Mouse (Mus musculus): ENCODE measurements around the gene Sdc1.

The Sdc1 gene

GRCm38 (mm10) chr12:8770946-8771843 lies at the start of gene Sdc1:
Sdc1 (plus strand) TSS chr12:8771323.
- peak; percentile 89 to 91 for DNase-seq

GRCm38 (mm10) chr12:8726890-8727289 lies 44.2 kb upstream of the Sdc1 start:
- peak; percentile 4 to 13 for DNase-seq

GRCm38 (mm10) chr12:8728739-8729138 lies 42.4 kb upstream of the Sdc1 start:
- peak; percentile 9 to 14 for DNase-seq

- DNase-seq = no peak
Observed at GRCm38 (mm10) chr12:8753654-8754053, 17.5 kb upstream of the Sdc1 start.

GRCm38 (mm10) chr12:8754116-8754515 lies 17.0 kb upstream of the Sdc1 start:
- peak in 1 of 2 experiments; percentile 33 for DNase-seq

- DNase-seq = no peak
Observed at GRCm38 (mm10) chr12:8758029-8758428, 13.1 kb upstream of the Sdc1 start.

GRCm38 (mm10) chr12:8759115-8759514 lies 12.0 kb upstream of the Sdc1 start:
- no peak for DNase-seq

GRCm38 (mm10) chr12:8759779-8760178 lies 11.3 kb upstream of the Sdc1 start:
- DNase-seq = no peak

- no peak for DNase-seq
Observed at GRCm38 (mm10) chr12:8760561-8760960, 10.6 kb upstream of the Sdc1 start.

GRCm38 (mm10) chr12:8761058-8761457 lies 10.1 kb upstream of the Sdc1 start:
- no peak for DNase-seq

- peak in 1 of 2 experiments; percentile 29 for DNase-seq
Observed at GRCm38 (mm10) chr12:8762667-8763066, 8.5 kb upstream of the Sdc1 start.

- DNase-seq = no peak
Observed at GRCm38 (mm10) chr12:8764221-8764930, 6.7 kb upstream of the Sdc1 start.

- no peak for DNase-seq
Observed at GRCm38 (mm10) chr12:8771844-8772380, 789 bp downstream of the Sdc1 start.

GRCm38 (mm10) chr12:8772451-8773143 lies 1.5 kb downstream of the Sdc1 start:
- peak; percentile 55 to 69 for DNase-seq

- DNase-seq = no peak
Observed at GRCm38 (mm10) chr12:8773336-8773735, 2.2 kb downstream of the Sdc1 start.

- no peak for DNase-seq
Observed at GRCm38 (mm10) chr12:8774183-8774582, 3.1 kb downstream of the Sdc1 start.

GRCm38 (mm10) chr12:8776206-8776605 lies 5.1 kb downstream of the Sdc1 start:
- DNase-seq = no peak

GRCm38 (mm10) chr12:8776741-8777140 lies 5.6 kb downstream of the Sdc1 start:
- no peak for DNase-seq

GRCm38 (mm10) chr12:8778106-8778505 lies 7.0 kb downstream of the Sdc1 start:
- DNase-seq = no peak

GRCm38 (mm10) chr12:8779851-8780250 lies 8.7 kb downstream of the Sdc1 start:
- DNase-seq = no peak

GRCm38 (mm10) chr12:8781121-8781520 lies 10.0 kb downstream of the Sdc1 start:
- no peak for DNase-seq

- DNase-seq = peak; percentile 59 to 72
Observed at GRCm38 (mm10) chr12:8781681-8782378, 10.7 kb downstream of the Sdc1 start.

All from cerebellum, postnatal 10 days (tissue).